Mouse (Mus musculus): Measurements from ENCODE around the gene Cacna2d3.
A peak's percentile ranks its signal among the peaks of the same experiment; 100 is the strongest.

Gene Cacna2d3

GRCm38 (mm10) chr14:29639266-29639665 lies 82.4 kb downstream of the Cacna2d3 start:
- no peak for DNase-seq (ENCODE audit: low spot score)

DNA sequence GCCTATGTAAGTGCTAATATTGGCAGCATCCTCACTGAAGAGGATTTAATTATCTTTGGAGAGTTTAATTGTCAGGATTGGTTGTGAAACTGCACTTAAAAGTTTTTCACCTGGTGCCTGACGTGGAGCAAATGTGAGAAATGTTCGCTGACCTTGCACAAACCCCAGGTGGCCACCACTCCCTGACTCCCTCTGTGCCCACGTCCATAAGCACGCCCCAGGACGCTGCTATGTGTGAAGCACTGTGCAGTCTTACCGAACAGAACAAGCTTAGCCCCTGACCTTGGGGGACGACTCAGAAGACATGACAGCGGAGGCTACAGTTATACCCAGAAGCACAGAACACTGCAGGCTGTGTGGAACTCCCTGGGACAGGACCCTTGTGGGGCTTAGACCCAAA lies 93.5 kb downstream of the Cacna2d3 start:
- DNase-seq (ENCODE audit: low spot score), result no peak

DNA sequence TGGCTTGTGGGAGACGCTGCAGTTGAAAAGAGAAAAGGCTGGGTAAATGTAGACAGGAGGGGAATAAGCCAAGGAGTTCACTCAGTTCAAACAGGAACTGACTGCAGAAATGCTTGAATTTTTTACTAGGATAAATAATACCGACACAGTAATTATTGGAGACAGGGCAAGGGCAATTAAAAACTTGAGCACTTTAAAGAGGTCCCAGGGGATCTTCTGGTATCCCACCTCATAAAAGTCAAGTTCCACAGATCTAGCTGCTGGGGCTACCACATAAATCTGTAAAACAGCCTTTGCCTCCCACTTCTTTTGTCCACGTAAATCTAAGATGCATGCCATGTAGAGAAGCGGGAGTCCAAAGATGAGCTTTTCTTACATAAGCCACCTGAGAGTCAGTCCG lies 109.2 kb downstream of the Cacna2d3 start:
- no peak for DNase-seq (ENCODE audit: low spot score)

DNA sequence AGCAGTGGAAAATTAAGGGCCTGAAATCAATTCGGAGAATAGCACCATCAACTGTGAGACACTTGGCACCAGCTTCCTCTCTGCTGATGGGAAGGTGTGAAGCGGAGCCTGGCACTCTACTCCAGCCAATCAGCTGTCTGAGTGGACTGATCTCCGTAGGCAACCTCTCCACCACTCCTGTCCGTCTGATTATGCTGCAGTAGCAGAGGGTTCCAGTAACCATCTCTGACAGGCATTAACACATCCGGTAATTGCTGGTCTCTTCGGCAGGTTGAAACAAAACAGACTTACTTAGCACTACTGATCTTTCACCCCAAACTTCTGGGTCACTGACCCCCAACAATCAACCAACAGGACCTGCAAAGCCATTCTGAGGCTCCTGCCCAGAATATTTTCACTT lies 112.9 kb downstream of the Cacna2d3 start:
- DNase-seq (ENCODE audit: low spot score), result no peak

DNA sequence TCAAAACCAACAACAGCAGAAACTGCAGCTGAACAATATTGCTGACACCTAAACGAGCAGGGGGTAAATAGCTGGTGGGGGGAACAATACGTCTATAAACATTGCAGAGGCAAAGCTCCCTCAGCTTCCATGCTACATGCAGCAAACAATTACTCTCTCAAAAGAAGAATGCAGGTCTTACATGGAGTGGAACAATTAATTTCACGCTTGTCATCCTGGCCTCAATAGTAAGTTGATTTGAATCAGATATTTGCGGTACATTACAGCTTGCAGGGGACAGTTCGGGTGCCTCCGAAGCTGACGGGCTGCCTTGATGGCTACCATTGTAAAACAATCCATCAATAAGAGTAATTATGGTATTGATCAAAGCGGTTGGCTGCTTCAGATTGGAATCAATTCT lies 122.2 kb downstream of the Cacna2d3 start:
- DNase-seq (ENCODE audit: low spot score), result peak; percentile 46

GRCm38 (mm10) chr14:29592896-29593295 lies 128.8 kb downstream of the Cacna2d3 start:
- no peak for DNase-seq (ENCODE audit: low spot score)

DNA sequence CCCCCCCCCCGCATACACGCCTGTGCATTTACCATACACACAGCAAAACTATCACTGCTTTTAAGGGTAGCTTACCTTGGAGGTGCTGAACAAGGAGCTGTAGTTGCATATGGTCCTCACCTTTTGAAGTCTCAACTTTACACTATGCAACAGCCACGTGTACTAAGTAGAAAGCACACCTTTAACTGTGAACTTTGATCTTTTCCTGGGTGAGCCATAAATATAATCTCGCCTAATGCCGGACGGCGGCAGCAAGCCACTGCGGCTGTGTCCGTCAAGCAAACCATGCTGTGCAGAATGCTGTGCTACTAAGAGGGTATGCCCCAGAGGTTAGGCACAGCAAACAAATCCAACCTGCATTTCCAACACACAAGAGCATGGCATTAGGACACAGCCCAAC lies 132.0 kb downstream of the Cacna2d3 start:
- no peak for DNase-seq (ENCODE audit: low spot score)

- no peak for DNase-seq (ENCODE audit: low spot score)
Measured at GRCm38 (mm10) chr14:29581961-29582360, 139.7 kb downstream of the Cacna2d3 start.

DNA sequence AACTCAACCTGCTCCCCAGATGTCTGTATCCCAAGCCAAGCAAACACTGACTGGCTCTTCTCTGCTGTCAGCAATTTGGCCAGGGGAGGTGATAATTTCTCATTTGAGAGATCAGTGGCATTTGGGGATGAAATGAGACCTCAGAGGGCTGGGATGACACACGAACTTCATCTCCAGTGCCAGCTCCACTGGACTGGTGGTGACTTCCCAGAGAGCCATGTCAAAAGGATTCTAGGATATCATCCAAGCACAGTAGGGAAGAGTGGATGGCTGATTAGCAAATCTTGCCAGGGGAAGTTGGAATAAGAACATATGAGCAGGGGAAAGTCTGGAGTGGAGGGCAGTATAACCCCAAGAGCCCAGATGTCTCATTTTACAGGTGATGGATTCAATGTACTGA lies 143.9 kb downstream of the Cacna2d3 start:
- DNase-seq (ENCODE audit: low spot score), result no peak

DNA sequence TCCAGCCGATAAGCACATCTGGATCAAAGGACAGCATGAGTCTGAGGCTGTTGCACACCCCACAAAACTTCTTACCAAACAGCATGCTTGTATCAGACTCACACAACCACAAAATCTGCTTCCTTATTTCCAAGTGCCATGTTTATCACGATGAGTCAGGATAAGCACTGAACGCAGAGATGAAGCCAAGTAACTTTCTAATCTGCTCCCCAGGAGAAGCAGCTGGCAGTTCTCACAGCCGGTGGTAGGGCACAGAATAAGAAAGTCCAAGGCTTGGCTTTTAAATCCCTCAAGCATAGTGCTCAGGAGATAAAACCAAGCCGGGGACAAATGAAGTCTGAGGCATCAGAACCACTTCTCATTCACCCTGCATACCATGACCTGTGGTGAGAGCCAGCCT lies 146.1 kb downstream of the Cacna2d3 start:
- DNase-seq (ENCODE audit: low spot score), result no peak

DNA sequence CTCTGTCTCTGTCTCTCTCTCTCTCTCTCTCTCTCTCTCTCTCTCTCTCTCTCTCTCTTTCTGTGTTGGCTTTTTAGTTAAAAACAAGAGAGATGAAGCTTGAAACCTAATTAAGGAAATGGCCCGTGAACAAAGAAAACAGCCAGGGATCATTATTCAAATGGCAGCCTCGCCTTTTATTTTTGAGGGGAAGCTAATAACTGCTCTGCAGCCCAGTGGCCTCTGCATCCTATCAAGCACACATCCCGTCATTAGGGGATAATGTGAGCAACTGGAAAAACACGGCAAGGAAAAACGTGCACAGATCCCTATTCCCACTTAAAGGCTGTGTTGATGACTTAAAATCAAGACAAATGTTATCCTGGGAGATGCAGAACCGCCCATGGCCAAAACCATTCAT lies 159.0 kb downstream of the Cacna2d3 start:
- DNase-seq (ENCODE audit: low spot score), result peak; percentile 24

- no peak for DNase-seq (ENCODE audit: low spot score)
Measured at GRCm38 (mm10) chr14:29561122-29561834, 160.4 kb downstream of the Cacna2d3 start.

DNA sequence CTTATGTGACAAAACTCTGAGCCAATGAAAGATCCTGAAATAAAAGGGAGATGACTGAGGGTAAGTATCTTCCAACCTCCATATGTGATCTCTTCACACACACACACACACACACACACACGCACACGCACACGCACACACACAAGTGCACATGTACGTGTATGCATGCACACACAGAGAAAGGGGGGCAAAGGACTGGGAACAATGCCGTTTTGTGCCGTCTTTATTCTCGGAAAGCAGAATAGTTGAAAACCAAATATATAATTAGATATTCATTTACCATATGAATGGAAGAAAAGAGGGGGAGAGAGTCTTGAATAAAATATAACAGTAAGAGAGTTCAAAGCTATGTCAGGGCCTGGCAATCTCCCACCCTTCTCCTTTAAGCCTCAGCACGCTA lies 163.2 kb downstream of the Cacna2d3 start:
- no peak for DNase-seq (ENCODE audit: low spot score)

DNA sequence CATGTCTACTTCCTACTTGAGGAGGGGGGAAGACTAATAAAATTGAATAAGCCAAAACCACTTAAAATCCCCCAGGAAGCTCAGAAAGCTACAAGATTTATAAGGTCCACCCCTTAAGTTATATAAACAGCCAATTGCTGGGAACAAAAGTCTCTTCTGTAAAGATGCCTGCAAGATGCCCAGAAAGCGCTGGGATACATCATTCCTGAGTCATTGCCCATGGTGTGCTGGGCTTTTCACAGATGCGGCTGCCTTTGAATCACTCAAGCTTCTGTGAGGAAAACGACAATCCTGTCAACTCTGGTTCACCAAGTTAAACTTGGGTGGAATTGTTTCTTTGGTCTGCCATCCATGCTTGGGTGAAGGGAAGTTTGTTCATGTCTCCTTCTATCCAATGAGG lies 165.5 kb downstream of the Cacna2d3 start:
- DNase-seq (ENCODE audit: low spot score), result no peak

GRCm38 (mm10) chr14:29552471-29552870 lies 169.2 kb downstream of the Cacna2d3 start:
- DNase-seq (ENCODE audit: low spot score), result no peak

GRCm38 (mm10) chr14:29548646-29549045 lies 173.0 kb downstream of the Cacna2d3 start:
- DNase-seq (ENCODE audit: low spot score), result no peak

GRCm38 (mm10) chr14:29530516-29530915 lies 191.1 kb downstream of the Cacna2d3 start:
- no peak for DNase-seq (ENCODE audit: low spot score)

GRCm38 (mm10) chr14:29528696-29529095 lies 193.0 kb downstream of the Cacna2d3 start:
- DNase-seq (ENCODE audit: low spot score), result no peak

DNA sequence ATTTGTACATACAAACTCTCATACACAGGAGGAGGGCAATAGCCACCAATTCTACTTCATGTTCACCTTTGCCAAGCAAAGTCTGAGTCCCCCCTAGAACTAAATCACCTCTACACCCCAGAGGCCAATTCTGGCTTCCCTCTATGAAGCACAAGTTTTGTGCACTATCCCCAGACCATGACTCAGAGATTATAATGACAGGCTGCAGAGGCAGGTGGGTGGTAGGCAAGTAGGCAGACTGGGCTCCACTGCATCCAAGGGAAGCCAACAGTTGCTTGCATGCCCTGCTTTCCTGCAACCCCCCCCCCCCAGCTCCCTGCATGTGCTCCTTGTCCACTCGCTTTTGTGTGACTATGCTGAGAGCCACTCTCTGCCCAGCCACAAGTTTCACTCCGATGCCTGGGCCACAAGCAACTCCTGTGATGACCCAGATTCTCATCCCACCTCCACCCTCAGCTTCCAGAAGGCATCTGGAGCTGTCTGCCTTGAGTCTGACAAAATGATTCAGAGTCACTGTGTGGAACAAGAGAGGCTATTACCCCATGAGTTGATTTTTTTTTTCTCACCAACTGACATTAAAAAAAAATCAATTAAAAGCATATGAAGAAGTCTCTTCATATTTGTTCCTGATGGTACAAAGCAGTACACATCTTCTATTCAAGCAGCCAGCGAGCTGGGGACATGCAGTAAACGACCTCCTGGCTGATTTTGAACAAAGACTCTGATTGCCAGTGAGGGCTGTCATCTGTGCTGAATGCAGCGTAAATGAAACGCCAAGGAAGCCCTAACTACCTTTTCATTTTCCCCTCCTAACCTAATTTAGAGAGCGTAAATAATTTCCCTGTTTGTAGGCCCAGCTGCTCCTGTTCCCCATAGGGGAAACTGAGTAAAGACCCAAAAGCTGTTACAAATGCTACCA lies 201.7 kb downstream of the Cacna2d3 start:
- no peak for DNase-seq (ENCODE audit: low spot score)

DNA sequence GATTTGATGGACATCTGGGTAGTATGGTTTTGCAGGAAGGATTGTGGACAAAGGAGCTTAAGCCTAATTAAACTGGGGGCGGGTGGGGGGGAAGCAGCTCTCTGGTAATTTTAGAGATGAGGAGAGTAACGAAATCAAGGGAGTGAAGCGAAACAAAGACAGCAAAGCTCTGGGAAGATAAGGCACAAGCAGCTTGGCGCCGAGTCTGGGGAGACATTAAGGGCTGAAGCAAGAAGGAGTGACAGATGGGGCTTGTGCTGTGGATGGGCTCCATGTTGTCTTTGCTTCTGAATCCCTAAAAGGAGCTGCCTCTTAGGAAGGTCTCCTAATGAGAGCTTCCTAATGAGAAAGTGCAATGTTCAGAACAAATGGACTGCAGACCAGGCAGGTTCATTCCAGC lies 219.0 kb downstream of the Cacna2d3 start:
- DNase-seq (ENCODE audit: low spot score), result no peak

GRCm38 (mm10) chr14:29498546-29499290 lies 222.9 kb downstream of the Cacna2d3 start:
- no peak for DNase-seq (ENCODE audit: low spot score)

DNA sequence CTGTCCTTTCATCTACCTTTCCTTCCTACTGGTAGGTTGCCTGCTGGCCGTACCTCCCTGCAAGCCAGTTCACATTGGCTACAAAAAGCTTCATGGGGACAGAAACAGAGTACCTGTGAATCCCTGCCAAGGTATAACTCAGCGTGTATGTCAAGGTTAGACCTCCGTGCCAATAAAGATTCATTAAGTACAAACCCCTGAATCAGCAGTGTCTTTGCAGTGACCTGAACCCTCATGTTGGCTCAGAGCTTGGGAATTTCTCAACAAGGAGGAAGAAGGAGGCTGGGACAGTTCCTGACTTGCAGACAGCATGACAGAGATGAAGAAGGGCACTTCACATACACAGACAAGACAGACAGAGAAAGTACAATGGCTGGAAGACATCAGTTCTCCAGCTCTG lies 225.1 kb downstream of the Cacna2d3 start:
- DNase-seq (ENCODE audit: low spot score), result no peak

DNA sequence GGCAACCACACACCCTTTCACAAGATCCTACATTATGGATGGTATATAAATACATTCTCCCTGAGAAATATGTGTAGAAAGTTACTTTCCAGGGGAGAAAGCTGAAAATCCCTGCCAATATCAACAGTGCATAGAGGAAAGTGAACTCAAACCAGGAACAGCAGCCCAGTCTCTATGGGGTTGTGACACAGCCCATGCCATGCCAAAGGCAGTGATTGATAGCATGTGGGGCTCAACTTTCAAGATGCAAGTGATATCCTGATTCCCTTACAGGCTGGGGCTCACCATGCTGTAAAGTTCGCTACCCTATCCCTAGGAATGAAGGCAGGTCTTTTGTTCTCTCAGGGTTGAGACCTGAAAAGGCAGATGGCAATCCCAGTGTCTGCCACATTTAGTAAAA lies 229.9 kb downstream of the Cacna2d3 start:
- DNase-seq (ENCODE audit: low spot score), result peak; percentile 17
